Mouse (Mus musculus): ENCODE measurements at regions not wholly inside any gene's neighbourhood (a gene's known extent, or its start where the extent isn't known, plus 50 kb on each side); places are given as distances from the start of the nearest gene placed in this dataset.

DNA sequence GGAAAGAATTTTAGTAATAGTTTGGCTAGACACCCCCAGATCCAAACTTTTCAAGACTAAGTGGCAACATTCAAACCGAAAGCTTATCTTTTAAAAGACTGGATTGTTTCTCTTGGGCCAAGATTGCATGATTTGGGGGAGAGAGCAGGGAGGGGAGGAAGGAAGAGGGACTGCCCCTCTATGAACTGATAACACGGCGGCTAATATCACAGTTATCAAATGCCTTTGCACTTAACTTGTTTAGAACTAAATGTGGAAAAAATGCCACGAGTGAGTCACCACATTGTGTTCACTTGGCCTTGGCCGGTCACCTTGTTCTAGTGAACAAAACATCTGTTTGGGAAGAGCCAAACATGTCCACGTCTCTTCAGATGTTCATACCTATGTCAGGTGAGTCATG is 92.3 kb downstream of the Tes start:
- no peak overlapping the region for H3K4me3 ChIP-seq
- intact Hi-C loops (cut with DNase I), result no loop called here
- TF ChIP-seq CTCF (IDR thresholded peaks at IDR 0.05), result no peak
- peak overlapping the region; percentile 57; the same call in 1 of the 2 replicates for H3K27ac ChIP-seq
- DNase-seq, result no peak

DNA sequence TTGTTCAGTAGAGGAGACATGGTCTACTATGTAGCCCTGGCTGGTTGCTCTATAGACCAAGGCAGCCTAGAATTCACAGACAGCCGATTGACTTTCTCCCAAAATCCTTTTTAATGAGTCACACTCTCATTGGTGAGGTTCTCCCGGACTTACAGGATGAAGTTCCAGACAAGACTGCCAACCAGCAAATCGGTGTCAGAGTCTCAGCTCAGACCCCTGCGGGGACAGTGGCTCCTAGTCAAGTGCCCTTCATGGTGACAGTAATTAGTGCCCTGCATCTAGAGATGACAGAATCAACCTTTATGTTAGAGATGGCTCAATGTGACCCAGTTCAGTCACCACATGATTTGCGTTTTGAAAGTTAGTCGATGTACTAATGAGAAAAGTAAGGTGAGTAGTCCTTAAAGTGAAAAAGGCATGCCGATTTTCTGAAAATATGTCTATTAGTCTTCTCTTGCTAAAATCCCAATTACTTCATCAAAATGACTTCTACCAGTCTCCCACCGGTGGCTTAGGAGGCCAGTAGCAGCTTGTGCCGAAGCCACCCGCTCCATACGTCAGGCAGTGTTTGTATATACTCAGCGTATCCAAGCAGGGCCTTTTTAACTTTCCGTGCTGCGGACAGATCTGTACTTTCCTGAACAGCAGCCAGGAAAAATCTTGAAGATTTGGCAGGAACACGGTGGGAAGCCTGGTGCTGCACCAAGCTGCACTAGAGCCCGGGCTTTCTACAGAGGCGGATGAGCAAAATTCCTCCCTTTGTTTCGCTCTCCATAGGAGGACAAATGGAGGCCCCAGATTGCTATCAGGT is 105.2 kb downstream of the Tes start:
- intact Hi-C loops (cut with DNase I), result loop anchor here (2.0 to 5.0 kb wide), 3 partner anchors 58 to 137 kb away; partner anchors contain the start of genes Cav1 and Cav2
- DNase-seq, result peak; percentile 73
- TF ChIP-seq CTCF (IDR thresholded peaks at IDR 0.05), result no peak; the same call in 1 of the 2 replicates
- peak overlapping the region; percentile 64 for H3K4me3 ChIP-seq
- H3K27ac ChIP-seq, result peak overlapping the region; percentile 90

DNA sequence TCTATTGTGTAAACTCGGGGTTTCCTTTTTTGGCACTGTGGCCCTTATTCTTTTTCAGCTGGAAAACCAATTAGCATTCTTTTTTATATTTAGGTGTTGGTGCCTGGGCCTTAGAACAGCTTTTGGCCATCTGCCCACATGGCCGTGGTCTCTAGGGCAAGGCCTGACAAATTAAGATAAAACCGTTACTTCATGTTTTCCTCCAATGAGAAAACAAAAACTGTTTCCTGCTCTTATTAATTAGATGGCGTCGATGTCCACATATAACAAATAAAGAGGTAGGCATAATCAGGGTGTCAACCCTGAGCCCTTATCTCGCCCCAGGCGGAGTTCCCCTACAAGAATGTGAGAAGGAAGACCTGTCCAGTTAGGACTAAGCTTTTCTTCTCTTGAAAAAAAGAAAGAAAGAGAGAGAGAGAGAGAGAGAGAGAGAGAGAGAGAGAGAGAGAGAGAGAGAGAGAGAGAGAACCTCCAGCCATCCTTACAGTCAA is 105.9 kb downstream of the Tes start:
- TF ChIP-seq CTCF (IDR thresholded peaks at IDR 0.05), result no peak
- intact Hi-C loops (cut with DNase I), result loop anchor here (2.0 to 5.0 kb wide), 3 partner anchors 59 to 136 kb away; partner anchors contain the start of genes Cav1 and Cav2
- H3K27ac ChIP-seq, result peak overlapping the region; percentile 90
- peak overlapping the region; percentile 64 for H3K4me3 ChIP-seq
- peak; percentile 77 for DNase-seq

DNA sequence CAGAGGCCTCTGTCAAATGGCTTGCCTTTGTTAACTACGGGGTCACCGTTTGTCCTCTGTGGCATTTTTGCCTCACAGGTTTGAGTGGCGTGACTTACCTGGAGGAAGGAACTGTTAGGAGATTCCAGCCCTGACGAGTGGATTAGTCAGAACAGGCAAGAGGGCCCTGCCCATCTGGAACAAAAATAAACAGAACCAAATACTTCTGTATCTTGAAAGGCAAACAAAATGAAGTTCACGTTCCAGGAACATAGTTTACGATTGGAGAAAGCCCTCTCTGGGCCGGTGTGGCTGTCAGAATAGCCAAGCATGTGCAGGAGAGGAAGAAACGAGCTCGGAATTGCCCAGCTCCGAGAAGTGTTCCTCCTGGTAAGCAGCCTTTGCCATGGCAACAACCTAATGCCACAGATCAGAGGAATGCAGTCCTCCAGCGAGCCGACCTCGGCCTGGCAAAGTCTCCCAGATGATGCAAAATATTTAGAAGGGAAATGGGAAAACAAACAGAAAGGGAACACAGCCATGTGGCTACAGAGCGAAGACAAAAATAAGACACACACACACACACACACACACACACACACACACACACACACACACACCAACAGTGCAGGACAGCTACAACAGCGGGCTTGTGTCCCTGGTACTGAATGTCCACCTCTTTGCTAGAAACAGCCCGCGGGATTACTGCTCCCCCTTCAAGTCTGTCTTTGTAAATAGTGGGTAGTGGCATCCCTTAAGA is 106.5 kb downstream of the Tes start:
- DNase-seq, result peak; percentile 38
- no peak for TF ChIP-seq CTCF (IDR thresholded peaks at IDR 0.05)
- intact Hi-C loops (cut with DNase I), result loop anchor here (2.0 to 5.0 kb wide), 3 partner anchors 59 to 135 kb away; partner anchors contain the start of genes Cav1 and Cav2
- H3K4me3 ChIP-seq, result peak overlapping the region; percentile 64
- H3K27ac ChIP-seq, result peak overlapping the region; percentile 90

DNA sequence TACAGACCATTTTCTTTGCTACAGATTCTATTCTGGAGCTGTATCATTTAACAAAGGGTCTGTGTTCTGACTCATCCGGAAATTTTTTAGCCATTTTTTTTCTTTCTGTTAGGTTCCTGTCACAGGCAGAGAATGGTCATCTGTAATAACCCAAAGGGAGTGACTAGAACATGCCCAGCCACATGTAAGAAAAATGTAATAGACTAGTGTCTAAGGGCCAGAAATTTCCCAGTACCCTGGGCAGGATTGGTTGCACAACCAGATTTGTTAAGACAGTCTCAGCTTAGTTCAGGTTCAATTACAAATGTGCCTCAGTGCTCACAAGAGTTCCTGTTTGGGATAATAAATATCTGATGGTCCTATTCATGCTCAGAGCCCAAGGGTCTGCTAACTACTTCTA is 107.1 kb downstream of the Tes start:
- Histone ChIP-seq H3K4me3 (0 out of 2 replicates have a peak overlapping the region, but pooled peaks have one; percentile 3), H3K27ac (peak overlapping the region; percentile 90)
- no peak for DNase-seq
- TF ChIP-seq CTCF (IDR thresholded peaks at IDR 0.05), result no peak
- intact Hi-C loops (cut with DNase I), result loop anchor here (5.0 kb wide), 1 partner anchor 60 kb away; no protein-coding TSS in a partner anchor

DNA sequence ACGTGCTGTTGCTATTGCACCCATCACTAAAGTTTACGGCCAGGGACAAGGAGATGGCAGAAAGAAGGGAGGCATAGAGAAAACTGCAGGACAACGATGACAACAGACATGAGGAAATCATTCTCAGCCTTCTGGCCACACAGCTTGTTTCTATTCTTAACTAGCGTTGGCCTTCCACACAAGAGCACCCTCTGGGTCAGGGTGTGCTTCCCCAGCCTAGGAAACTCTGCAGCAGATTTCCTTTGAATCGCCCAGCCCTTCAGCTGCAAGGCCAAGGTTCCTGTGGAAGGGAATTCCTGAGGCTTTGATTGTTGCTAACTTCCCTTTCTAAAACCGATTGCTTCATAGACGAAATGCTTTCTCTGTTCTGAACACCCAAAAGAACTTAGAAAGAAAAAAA is 103.8 kb upstream of the Cav2 start:
- peak overlapping the region; percentile 84 for H3K27ac ChIP-seq
- TF ChIP-seq CTCF (IDR thresholded peaks at IDR 0.05), result no peak
- intact Hi-C loops (cut with DNase I), result no loop called here

DNA sequence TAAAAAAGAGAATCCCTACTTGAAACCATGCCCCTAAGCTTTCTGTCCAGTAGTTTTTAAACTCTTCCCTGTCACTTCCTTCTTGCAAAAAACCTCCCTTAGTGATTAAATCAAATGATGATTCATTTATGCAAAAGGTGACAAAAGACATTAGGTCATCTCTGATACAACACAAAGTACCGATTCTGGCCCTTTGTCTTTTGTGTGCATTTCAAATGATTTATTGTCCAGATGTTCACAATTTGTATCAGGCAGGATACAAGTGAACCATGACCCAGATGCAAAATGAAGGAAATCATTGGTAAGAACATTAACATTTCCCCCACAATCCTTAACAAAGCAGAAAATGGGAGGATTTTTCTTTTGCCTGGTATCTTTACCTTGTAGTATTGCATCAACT is 101.5 kb upstream of the Cav2 start:
- intact Hi-C loops (cut with DNase I), result no loop called here
- H3K27ac ChIP-seq, result peak overlapping the region; percentile 84; the same call in 1 of the 2 replicates
- no peak for TF ChIP-seq CTCF (IDR thresholded peaks at IDR 0.05)
- DNase-seq, result no peak
- H3K4me3 ChIP-seq, result no peak overlapping the region

More for the DNA sequence above, 103.8 kb upstream of the Cav2 start:
- DNase-seq, result peak; percentile 58
- no peak overlapping the region for H3K4me3 ChIP-seq

DNA sequence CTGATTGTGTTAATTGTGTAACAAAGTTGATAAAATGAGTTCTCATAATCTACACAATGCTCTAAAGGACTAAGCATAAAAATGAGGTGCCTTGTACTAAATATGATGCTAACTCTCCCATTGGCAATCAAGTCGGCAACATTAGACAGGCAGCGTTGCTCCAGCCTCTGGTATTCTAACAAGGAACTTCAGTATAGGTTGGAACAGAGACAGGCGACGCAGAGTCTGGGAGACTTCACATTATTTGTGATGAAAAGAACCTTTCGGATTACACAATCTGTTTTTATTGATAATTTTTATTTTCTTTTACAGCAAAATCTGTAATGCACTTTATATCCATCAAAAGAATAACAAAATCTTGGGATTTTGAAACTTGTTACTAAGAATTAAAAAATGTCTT is 94.4 kb upstream of the Cav2 start:
- no peak overlapping the region for H3K4me3 ChIP-seq
- no peak for DNase-seq
- H3K27ac ChIP-seq, result no peak overlapping the region
- no peak for TF ChIP-seq CTCF (IDR thresholded peaks at IDR 0.05)
- intact Hi-C loops (cut with DNase I), result no loop called here

DNA sequence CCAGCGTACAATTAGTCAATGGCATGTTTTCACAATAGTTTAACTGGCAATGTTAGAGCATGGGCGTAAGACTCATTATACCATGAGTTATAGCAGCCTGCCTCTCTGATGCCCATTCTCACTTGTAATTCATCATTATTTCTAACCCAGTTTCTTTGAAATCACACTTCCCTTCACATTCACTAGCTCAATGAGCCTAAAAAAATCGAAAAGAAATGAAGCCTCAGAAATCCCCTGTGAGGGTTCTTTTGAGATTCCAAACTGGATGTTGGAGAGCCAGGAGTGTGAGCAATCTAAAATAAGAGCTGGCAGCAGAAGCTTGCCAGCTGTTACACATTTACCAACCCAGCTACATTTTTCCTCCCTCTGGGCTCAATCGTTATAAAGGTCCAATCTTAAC is 93.9 kb upstream of the Cav2 start:
- no peak overlapping the region for H3K27ac ChIP-seq
- intact Hi-C loops (cut with DNase I), result no loop called here

DNA sequence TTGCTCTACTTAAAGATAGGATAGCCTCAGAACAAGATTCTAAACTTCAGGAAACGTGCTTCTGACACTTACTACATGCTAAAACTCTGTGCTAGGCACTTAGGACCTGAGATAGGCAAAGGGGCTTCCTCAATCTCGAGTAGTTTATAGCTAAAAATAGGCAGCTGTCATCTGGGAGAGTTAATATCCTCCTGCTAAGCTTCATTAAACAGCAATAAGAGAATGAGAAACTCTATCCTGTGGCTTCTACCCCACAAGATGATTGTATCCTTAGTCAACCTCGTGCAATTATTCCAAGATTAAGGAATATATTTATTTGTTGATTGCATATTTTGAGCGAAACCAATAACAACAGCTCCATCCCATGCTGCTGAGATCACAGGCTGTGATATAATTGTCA is 85.4 kb upstream of the Cav2 start:
- H3K27ac ChIP-seq, result no peak overlapping the region
- intact Hi-C loops (cut with DNase I), result loop anchor here (5.0 kb wide), 2 partner anchors 83 to 112 kb away; partner anchors contain the start of gene Cav1

More for the DNA sequence above, 93.9 kb upstream of the Cav2 start:
- DNase-seq, result no peak
- no peak for TF ChIP-seq CTCF (IDR thresholded peaks at IDR 0.05)
- H3K4me3 ChIP-seq, result no peak overlapping the region

DNA sequence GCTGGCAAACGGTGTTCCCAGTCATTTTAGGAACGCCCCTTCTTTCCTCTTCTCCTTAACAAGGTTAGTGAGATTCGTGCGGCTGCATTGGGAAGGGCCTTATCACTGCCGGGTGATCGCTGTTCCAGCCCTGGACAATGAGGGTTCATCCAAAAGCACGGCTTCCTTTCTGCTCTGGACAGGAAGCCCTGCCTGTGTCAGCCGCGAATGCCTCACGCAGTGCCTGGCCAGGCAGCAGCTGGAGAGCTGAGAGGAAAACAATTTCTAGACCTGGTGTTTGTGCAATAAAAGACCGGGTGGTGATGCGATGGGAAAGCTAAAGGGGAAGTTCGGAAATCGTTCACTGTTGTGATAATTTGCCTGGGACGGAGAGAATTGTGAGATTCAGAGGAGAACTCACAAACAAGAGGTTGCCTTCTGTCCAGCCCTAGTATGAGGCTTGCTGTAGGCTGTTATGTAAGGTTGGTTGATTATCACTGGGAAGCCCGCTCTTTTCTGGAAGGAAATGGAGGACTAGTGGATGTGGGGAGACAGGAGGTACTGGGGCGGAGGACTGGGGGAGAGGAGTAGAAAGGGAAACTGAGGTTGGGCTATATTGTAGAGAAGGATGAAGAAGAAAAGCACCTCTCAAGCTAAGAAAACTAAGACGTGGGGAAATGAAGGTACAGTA is 83.1 kb upstream of the Cav2 start:
- Histone ChIP-seq H3K27ac (peak overlapping the region; percentile 88), H3K4me3 (peak overlapping the region; percentile 61)
- no peak for TF ChIP-seq CTCF (IDR thresholded peaks at IDR 0.05)
- DNase-seq, result peak; percentile 73
- intact Hi-C loops (cut with DNase I), result loop anchor here (5.0 kb wide), 2 partner anchors 86 to 109 kb away; partner anchors contain the start of gene Cav1

More for the DNA sequence above, 85.4 kb upstream of the Cav2 start:
- H3K4me3 ChIP-seq, result no peak overlapping the region
- TF ChIP-seq CTCF (IDR thresholded peaks at IDR 0.05), result no peak
- DNase-seq, result no peak

DNA sequence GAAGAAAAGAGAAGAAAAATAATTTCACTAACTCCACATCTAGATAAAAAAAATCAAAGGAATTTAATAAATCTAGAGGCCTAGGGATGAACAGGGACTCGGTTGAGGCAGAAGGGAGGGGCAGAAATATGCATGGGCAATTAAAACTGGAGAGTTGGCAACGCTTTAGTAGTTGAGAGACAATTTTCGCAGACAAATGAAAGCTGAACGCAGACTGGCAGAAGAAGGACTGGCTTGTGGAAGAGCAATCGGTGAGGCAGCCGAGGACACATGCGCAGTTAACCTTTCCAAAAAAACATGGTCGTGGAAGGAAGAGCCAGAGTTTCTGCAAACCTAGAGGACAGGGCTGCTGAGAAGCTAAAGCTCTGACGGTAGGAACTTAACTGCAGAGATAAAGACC is 82.1 kb upstream of the Cav2 start:
- H3K4me3 ChIP-seq, result peak overlapping the region; percentile 61
- intact Hi-C loops (cut with DNase I), result loop anchor here (5.0 kb wide), 2 partner anchors 87 to 108 kb away; partner anchors contain the start of gene Cav1

More for the DNA sequence above, 82.1 kb upstream of the Cav2 start:
- TF ChIP-seq CTCF (IDR thresholded peaks at IDR 0.05), result no peak
- no peak for DNase-seq
- H3K27ac ChIP-seq, result peak overlapping the region; percentile 88
